Mouse (Mus musculus): Measurements from ENCODE around the gene Mettl21a.

DNA sequence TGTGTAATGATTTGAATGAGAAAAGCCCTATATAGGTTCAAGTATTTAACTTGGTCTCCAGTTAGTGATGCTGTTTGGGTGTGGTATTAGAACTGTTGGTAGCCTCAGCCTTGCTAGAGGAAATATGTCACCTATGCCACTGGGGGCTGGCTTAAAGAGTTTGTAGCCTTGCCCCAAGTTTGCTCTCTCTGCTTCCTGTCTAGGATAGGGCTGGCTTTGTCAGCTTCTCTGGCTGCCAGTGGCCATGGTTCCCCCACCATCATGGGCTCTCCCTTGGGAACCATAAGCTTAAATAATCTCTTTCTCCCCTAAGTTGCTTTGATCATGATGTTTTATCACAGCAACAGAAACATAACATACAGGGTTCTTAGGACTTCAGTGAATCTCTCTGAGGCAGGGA, 8.2 kb upstream of the Mettl21a start:
- TF ChIP-seq POLR2A (IDR thresholded peaks at IDR 0.05; ENCODE audit: borderline replicate concordance, control insufficient read depth, low read depth, low read length) (no peak), CTCF (IDR thresholded peaks at IDR 0.05; ENCODE audit: control insufficient read depth, insufficient read depth, low read length) (no peak)

Measured in bone marrow, adult 2 months (tissue).